Mouse (Mus musculus) testis, adult 2 months (tissue): ENCODE measurements around the gene Emc8.

ENCODE experiments used
- CTCF ChIP-seq: fragments of 200-500 bp; IDR thresholded peaks from 2 replicates; pipeline ENCODE4 v1.5.1; 2012; ENCODE audit warnings: low read depth, mild to moderate bottlenecking, inconsistent platforms, low read length, moderate library complexity; ENCODE audit not compliant: control insufficient read depth, insufficient read depth, insufficient replicate concordance
- POLR2A ChIP-seq: fragments of 200-500 bp; IDR thresholded peaks from 2 replicates; pipeline ENCODE4 v1.6.1; 2012; ENCODE audit warnings: low read depth, mild to moderate bottlenecking, inconsistent platforms, low read length, moderate library complexity; ENCODE audit not compliant: control insufficient read depth

- TF ChIP-seq CTCF (no peak), POLR2A (no peak)
Observed at GRCm38 (mm10) chr8:120622161-120622560, 46.2 kb downstream of the Emc8 start.
